Mouse (Mus musculus): ENCODE measurements around the gene Rps12.

GRCm38 (mm10) chr10:23812852-23813766 lies 26.0 kb upstream of the Rps12 start:
- TF ChIP-seq POLR2A (IDR thresholded peaks at IDR 0.05; ENCODE audit: control insufficient read depth, low read depth, low read length): no peak
- TF ChIP-seq CTCF (IDR thresholded peaks at IDR 0.05; ENCODE audit: control insufficient read depth, insufficient read depth, insufficient replicate concordance, low read depth, low read length): no peak

All from testis, adult 2 months (tissue).